Mouse (Mus musculus) erythroid progenitor cell, adult 5-6 weeks (primary cell): ENCODE results near the gene Antxr2. TPM values are rescaled to one million over a fixed set of nuclear protein-coding genes. Genes with fewer than 3 reads are reported as not detected.

Experiments
- ATAC-seq: replicated peaks from 2 replicates; pipeline ENCODE4 v1.8.0; 2016; ENCODE audit warnings: moderate number of reproducible peaks, mild to moderate bottlenecking, moderate TSS enrichment, inconsistent platforms; ENCODE audit not compliant: poor library complexity, low FRiP score, severe bottlenecking
- total RNA-seq, 2 experiments: library from RNA; stranded (forward) in 1 of 2; stranded (reverse) in 1 of 2; fragments of 150-400 nt in 1 of 2; fragments of 186-747, 209-891 nt in 1 of 2; gene quantifications; 2 replicates each; pipeline versions ENCODE4 v1.2.3 to v1.2.4; 2015 to 2017; ENCODE audit warnings: low replicate concordance in 2 of 2

The Antxr2 gene
- total RNA-seq (2015; ENCODE audit: low replicate concordance) (1.4 and 2.9 TPM in 2 replicates), total RNA-seq (2017; ENCODE audit: low replicate concordance) (1.2 and 2.3 TPM in 2 replicates)

GRCm38 (mm10) chr5:98030902-98031641 is at the start of gene Antxr2:
TSS of gene Antxr2 (minus strand) at chr5:98031043.
- no peak for ATAC-seq

GRCm38 (mm10) chr5:98076612-98077011 is 45.8 kb upstream of the Antxr2 start:
- ATAC-seq: no peak

GRCm38 (mm10) chr5:98069191-98069590 is 38.3 kb upstream of the Antxr2 start:
- no peak for ATAC-seq

- ATAC-seq: no peak
Observed at GRCm38 (mm10) chr5:98055275-98055674, 24.4 kb upstream of the Antxr2 start.

- ATAC-seq: no peak
Observed at GRCm38 (mm10) chr5:98054834-98055233, 24.0 kb upstream of the Antxr2 start.

- no peak for ATAC-seq
Observed at GRCm38 (mm10) chr5:98034928-98035327, 4.1 kb upstream of the Antxr2 start.

GRCm38 (mm10) chr5:98034207-98034606 is 3.4 kb upstream of the Antxr2 start:
- no peak for ATAC-seq

- ATAC-seq: no peak
Observed at GRCm38 (mm10) chr5:98032803-98033420, 2.1 kb upstream of the Antxr2 start.

- ATAC-seq: no peak
Observed at GRCm38 (mm10) chr5:98030091-98030901, 547 bp downstream of the Antxr2 start.

GRCm38 (mm10) chr5:98027688-98028389 is 3.0 kb downstream of the Antxr2 start:
- no peak for ATAC-seq

GRCm38 (mm10) chr5:98025921-98026320 is 4.9 kb downstream of the Antxr2 start:
- ATAC-seq: no peak

GRCm38 (mm10) chr5:98024545-98024944 is 6.3 kb downstream of the Antxr2 start:
- no peak for ATAC-seq

- ATAC-seq: no peak
Observed at GRCm38 (mm10) chr5:98021518-98021917, 9.3 kb downstream of the Antxr2 start.

GRCm38 (mm10) chr5:98020658-98021057 is 10.2 kb downstream of the Antxr2 start:
- no peak for ATAC-seq

GRCm38 (mm10) chr5:98019396-98019795 is 11.4 kb downstream of the Antxr2 start:
- ATAC-seq: no peak

- no peak for ATAC-seq
Observed at GRCm38 (mm10) chr5:98018162-98018561, 12.7 kb downstream of the Antxr2 start.

- no peak for ATAC-seq
Observed at GRCm38 (mm10) chr5:98016247-98017203, 14.3 kb downstream of the Antxr2 start.

GRCm38 (mm10) chr5:98005751-98006150 is 25.1 kb downstream of the Antxr2 start:
- ATAC-seq: no peak
